Mouse (Mus musculus) neural tube, embryonic 11.5 days (tissue): Measurements from ENCODE around the gene Mon1a. TPM values are rescaled to one million over a fixed set of nuclear protein-coding genes. Genes with fewer than 3 reads are reported as not detected.

Experiments
- ATAC-seq: fragments of 200-750 bp; cut with Nextera tagmentation; 2 replicates; pipeline ENCODE4 v1.8.0; 2017; ENCODE audit warnings: moderate number of reproducible peaks, mild to moderate bottlenecking, moderate TSS enrichment, moderate library complexity; ENCODE audit not compliant: insufficient read depth, low FRiP score, low TSS enrichment
- DNase-seq: peaks from one replicate; pipeline ENCODE4 v3.0.0-alpha.2; 2015; ENCODE audit warnings: low spot score
- H3K27ac ChIP-seq: fragments of 300-500 bp; sonication (generic); 2 replicates; pipeline ENCODE4 v1.5.1; 2014; ENCODE audit warnings: low read depth, mild to moderate bottlenecking, low read length
- H3K27me3 ChIP-seq: fragments of 300-500 bp; sonication (generic); 2 replicates; pipeline ENCODE4 v1.6.1; 2014; ENCODE audit warnings: mild to moderate bottlenecking, low read length, mixed read lengths; ENCODE audit not compliant: control insufficient read depth, insufficient read depth
- H3K36me3 ChIP-seq: fragments of 300-500 bp; sonication (generic); 2 replicates; pipeline ENCODE4 v1.6.1; 2014; ENCODE audit warnings: mild to moderate bottlenecking, low read length, moderate library complexity, mixed read lengths; ENCODE audit not compliant: control insufficient read depth, insufficient read depth
- H3K4me1 ChIP-seq: fragments of 300-500 bp; sonication (generic); 2 replicates; pipeline ENCODE4 v1.6.1; 2014; ENCODE audit warnings: low read length, mixed read lengths; ENCODE audit not compliant: control insufficient read depth, insufficient read depth
- H3K4me2 ChIP-seq: fragments of 300-500 bp; sonication (generic); 2 replicates; pipeline ENCODE4 v1.6.1; 2014; ENCODE audit warnings: low read depth, mild to moderate bottlenecking, moderate library complexity
- H3K4me3 ChIP-seq: fragments of 300-500 bp; sonication (generic); 2 replicates; pipeline ENCODE4 v1.5.1; 2014; ENCODE audit warnings: low read depth, low read length
- H3K9ac ChIP-seq: fragments of 300-500 bp; sonication (generic); 2 replicates; pipeline ENCODE4 v1.6.1; 2014; ENCODE audit warnings: mild to moderate bottlenecking, low read length
- H3K9me3 ChIP-seq: fragments of 300-500 bp; sonication (generic); 2 replicates; pipeline ENCODE4 v1.6.1; 2016; ENCODE audit warnings: low read length; ENCODE audit not compliant: control insufficient read depth
- WGBS: fragments of 180-500 bp; shearing (Covaris S2); extraction: QIAGEN DNeasy Blood & Tissue Kit; methylation state at CpG from one replicate; pipeline ENCODE4 v1.1.7; 2014; 5-methylcytosine and 5-hydroxymethylcytosine counted together
- polyA plus RNA-seq: library from polyadenylated mRNA; unstranded; fragments of >200 nt; fragmentation: Nextera tagmentation; extraction: Ambion mirVana; gene quantifications from 2 replicates; pipeline ENCODE4 v1.2.1, GENCODE M21; 2014

Mon1a gene
- polyA plus RNA-seq, 1 experiment from 2014 or later: 19.2 TPM

DNA sequence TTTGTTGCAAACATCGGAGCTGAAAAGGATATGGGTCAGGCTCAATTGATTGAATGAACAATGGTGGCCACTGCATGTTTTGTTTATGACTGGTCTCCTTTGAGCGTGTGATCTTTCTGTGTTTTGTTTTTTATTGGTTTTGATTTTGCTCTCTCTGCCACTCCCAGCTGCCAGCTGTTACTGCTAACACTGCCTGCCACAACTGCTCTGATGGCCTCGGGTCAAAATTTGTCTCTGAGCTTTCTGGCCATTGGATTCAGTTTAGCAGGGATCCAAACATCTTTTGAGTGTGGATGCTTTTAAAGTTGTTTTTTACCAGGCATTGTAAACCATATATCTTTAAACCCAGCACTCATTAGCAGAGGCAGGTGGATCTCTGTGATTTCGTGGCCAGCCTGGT, 7.5 kb upstream of the Mon1a start:
- no peak overlapping the region for H3K9ac ChIP-seq
- ATAC-seq: no peak
- WGBS: 79% methylated on average over 4 of the region's 4 CpGs
- no peak for DNase-seq
- no peak overlapping the region for H3K4me2 ChIP-seq
- no peaks in the 10 kb centered on the region for H3K36me3 ChIP-seq
- H3K27me3 ChIP-seq: no peaks in the 10 kb centered on the region
- no peaks in the 10 kb centered on the region for H3K9me3 ChIP-seq
- H3K4me3 ChIP-seq: no peak overlapping the region
- no peak overlapping the region for H3K27ac ChIP-seq
- H3K4me1 ChIP-seq: no peaks in the 10 kb centered on the region

DNA sequence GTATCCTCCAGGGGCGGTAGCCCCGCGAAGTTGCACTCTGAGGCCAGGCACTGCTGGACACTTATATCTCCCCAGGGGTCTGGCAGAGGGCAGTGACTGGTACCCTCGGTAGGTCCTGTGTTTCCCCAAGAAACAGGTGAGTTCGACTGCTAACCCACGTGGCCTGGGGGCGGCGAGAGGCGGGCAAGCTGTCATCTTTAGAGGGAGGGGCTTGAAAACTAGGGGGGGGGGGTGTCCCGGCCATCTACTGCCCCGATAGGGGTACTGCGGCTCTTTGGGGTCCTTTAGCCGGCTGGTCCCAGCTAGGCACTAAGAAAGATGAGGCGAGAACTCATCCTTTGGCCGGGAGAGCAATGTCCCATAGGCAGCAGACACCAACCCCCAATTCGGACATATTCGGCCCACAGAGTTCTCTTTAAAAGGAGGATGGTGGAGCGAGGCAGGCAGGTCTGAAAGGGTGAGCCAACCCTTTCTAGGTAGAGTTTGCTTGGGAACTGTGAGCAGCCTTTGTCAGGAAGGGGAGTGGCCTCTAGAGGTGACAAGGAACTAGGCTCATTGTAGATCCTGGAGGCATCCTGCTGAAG, 408 bp downstream of the Mon1a start:
- Histone ChIP-seq H3K4me3 (peak overlapping the region; percentile 66), H3K9me3 (no peaks in the 10 kb centered on the region), H3K9ac (peak overlapping the region; percentile 52), H3K4me1 (peaks cover 4% of the 10 kb centered on the region; the same call in 1 of the 2 replicates), H3K4me2 (peak overlapping the region; percentile 64), H3K27me3 (0 out of 2 replicates have a peak, but pooled peaks cover 3% of the 10 kb centered on the region), H3K27ac (no peak overlapping the region), H3K36me3 (no peaks in the 10 kb centered on the region)
- under 1% methylated on average over 18 of the region's 18 CpGs for WGBS
- no peak for DNase-seq
- ATAC-seq: peak; percentile 79

DNA sequence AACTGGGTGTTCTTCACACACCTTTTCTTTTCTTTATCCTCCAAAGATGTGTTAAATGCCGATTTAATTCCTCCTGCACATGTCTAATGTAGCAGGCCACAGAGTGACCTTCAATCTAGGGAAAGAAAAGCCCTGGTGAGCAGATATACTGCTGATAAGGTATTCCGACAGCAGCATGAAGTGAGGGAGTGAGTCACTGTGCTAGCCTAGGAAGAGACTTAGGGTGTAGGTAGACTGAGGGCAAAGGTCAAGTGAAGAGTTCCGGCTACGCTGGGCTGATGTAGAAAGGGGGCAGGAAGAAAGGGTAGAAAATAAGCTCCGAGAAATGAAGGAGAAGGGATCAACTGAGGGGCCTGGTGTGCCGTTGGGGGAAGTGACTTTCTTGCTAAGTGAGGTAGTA, 2.3 kb downstream of the Mon1a start:
- WGBS: 90% methylated on average over 6 of the region's 6 CpGs
- Histone ChIP-seq H3K4me2 (no peak overlapping the region), H3K9me3 (no peaks in the 10 kb centered on the region), H3K27me3 (0 out of 2 replicates have a peak, but pooled peaks cover 3% of the 10 kb centered on the region), H3K4me3 (no peak overlapping the region), H3K36me3 (no peaks in the 10 kb centered on the region), H3K27ac (no peak overlapping the region), H3K9ac (no peak overlapping the region), H3K4me1 (peaks cover 4% of the 10 kb centered on the region; the same call in 1 of the 2 replicates)
- ATAC-seq: no peak
- no peak for DNase-seq

DNA sequence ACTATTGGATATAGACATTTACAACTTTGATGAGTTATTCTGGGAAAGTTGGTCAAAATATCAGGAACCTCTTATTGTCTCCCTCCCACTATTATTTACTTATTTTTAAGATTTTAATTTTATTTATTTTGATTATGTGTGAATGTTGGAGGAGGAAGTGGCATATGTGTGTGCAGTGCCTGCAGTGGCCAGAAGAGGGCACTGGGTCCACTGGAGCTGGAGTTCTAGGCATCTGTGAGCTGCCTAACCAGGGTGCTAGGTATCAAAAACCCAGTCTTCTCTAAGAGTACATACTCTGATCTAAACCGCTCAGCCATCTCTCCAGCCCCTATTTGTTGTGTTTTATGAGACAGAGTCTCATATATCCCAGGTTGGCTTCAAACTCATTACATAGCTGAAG, 3.1 kb downstream of the Mon1a start:
- Histone ChIP-seq H3K4me1 (peaks cover 4% of the 10 kb centered on the region; the same call in 1 of the 2 replicates), H3K27ac (no peak overlapping the region), H3K4me2 (no peak overlapping the region), H3K36me3 (no peaks in the 10 kb centered on the region), H3K9me3 (no peaks in the 10 kb centered on the region), H3K9ac (no peak overlapping the region), H3K4me3 (no peak overlapping the region), H3K27me3 (0 out of 2 replicates have a peak, but pooled peaks cover 3% of the 10 kb centered on the region)
- ATAC-seq (no peak), DNase-seq (no peak)
- 97% methylated on average over 1 of the region's 1 CpGs for WGBS

DNA sequence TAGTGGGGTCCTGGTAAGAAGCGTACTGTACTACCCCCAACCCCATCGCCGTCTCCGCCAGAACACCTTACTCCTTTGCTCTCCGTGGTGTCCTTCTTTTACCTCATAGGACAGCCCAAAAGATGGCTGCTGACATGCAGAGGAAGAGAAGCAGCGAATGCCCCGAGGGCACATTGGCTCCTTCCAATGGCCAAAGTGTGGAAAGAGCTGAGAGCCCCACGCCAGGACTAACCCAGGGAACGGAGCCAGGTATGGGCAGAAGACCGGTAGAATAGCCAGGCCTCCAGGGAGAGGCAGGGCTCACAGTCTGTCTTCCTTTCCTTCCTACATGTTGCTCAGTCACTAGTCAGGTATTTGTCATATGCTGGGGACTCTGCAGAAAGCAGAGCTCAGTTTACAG, 10.6 kb downstream of the Mon1a start:
- H3K36me3 ChIP-seq: no peaks in the 10 kb centered on the region; the same call in 1 of the 2 replicates
- WGBS: 86% methylated on average over 10 of the region's 10 CpGs

DNA sequence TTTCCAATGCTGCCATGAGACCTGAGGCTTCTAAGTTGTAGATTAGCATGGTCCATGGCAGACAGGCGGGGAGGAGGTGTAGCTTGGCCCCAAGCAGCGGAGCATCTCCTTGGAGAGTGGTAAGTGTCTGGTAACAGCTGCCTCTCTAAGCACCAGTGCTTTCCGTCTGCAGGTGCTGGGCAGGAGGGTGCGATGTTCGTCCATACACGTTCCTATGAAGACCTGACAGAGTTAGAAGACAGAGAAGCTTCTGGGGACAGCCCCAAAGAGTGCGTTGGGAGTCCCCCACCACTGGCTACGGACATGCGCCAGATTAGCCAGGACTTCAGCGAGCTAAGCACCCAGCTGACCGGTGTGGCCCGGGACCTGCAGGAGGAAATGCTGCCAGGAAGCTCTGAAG, 11.9 kb downstream of the Mon1a start:
- peaks cover 6% of the 10 kb centered on the region; the same call in 1 of the 2 replicates for H3K4me1 ChIP-seq
- H3K27ac ChIP-seq: no peak overlapping the region
- WGBS: 79% methylated on average over 12 of the region's 12 CpGs
- H3K4me2 ChIP-seq: no peak overlapping the region
- H3K27me3 ChIP-seq: peaks cover 16% of the 10 kb centered on the region
- ATAC-seq: no peak
- no peaks in the 10 kb centered on the region; the same call in 1 of the 2 replicates for H3K36me3 ChIP-seq
- no peak overlapping the region for H3K4me3 ChIP-seq
- no peak for DNase-seq
- H3K9ac ChIP-seq: no peak overlapping the region
- no peaks in the 10 kb centered on the region for H3K9me3 ChIP-seq

More for the DNA sequence above, 10.6 kb downstream of the Mon1a start:
- peaks cover 16% of the 10 kb centered on the region for H3K27me3 ChIP-seq
- DNase-seq: no peak
- peaks cover 6% of the 10 kb centered on the region; the same call in 1 of the 2 replicates for H3K4me1 ChIP-seq
- H3K27ac ChIP-seq: no peak overlapping the region
- H3K4me2 ChIP-seq: no peak overlapping the region
- H3K9ac ChIP-seq: no peak overlapping the region
- ATAC-seq: no peak
- H3K4me3 ChIP-seq: no peak overlapping the region
- no peaks in the 10 kb centered on the region for H3K9me3 ChIP-seq

DNA sequence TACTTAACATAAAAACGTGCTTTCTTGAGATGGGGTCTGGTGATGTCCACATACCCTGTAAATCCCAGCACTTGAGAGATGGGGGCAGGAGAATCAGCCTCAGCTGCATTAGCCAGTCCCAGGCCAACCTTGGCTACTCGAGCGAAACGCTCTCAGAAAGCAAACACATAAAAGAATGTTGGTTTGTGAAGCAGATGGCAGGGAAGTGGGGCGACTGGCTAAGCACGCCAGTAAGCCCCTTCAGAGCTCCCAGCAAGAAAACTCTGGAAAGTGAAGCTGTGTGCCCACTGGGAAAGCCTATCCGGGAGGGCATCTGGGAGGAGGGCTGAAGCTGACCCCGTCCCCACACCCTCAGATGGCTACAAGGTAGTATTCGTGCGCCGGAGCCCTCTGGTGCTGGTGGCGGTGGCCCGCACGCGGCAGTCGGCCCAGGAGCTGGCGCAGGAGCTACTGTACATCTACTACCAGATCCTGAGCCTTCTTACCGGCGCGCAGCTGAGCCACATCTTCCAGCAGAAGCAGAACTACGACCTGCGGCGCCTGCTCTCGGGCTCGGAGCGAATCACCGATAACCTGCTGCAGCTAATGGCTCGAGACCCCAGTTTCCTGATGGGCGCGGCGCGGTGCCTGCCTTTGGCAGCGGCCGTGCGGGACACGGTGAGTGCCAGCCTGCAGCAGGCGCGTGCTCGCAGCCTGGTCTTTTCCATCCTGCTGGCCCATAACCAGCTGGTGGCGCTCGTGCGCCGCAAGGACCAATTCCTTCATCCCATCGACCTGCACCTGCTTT, 13.1 kb downstream of the Mon1a start:
- Histone ChIP-seq H3K4me1 (peaks cover 6% of the 10 kb centered on the region; the same call in 1 of the 2 replicates), H3K4me3 (peak overlapping the region; percentile 24), H3K27me3 (peaks cover 16% of the 10 kb centered on the region), H3K9ac (peak overlapping the region; percentile 53), H3K27ac (no peak overlapping the region), H3K36me3 (no peaks in the 10 kb centered on the region; the same call in 1 of the 2 replicates), H3K4me2 (peak overlapping the region; percentile 52), H3K9me3 (no peaks in the 10 kb centered on the region)
- no peak for ATAC-seq
- WGBS: 3% methylated on average over 44 of the region's 44 CpGs
- peak; percentile 84 for DNase-seq

DNA sequence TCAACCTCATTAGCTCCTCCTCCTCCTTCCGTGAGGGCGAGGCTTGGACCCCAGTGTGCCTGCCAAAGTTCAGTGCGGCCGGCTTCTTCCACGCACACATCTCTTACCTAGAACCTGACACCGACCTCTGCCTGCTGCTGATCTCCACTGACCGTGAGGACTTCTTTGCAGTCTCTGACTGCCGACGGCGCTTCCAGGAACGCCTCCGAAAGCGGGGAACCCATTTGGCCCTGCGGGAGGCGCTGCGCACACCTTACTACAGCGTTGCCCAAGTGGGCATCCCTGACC, 13.6 kb downstream of the Mon1a start:
- H3K4me3 ChIP-seq: peak overlapping the region; percentile 24; the same call in 1 of the 2 replicates
- H3K4me2 ChIP-seq: peak overlapping the region; percentile 52
- no peak overlapping the region for H3K9ac ChIP-seq
- peaks cover 6% of the 10 kb centered on the region; the same call in 1 of the 2 replicates for H3K4me1 ChIP-seq
- no peak overlapping the region for H3K27ac ChIP-seq
- ATAC-seq (no peak), DNase-seq (no peak)
- peaks cover 16% of the 10 kb centered on the region for H3K27me3 ChIP-seq
- no peaks in the 10 kb centered on the region; the same call in 1 of the 2 replicates for H3K36me3 ChIP-seq
- H3K9me3 ChIP-seq: no peaks in the 10 kb centered on the region
- WGBS: 11% methylated on average over 17 of the region's 17 CpGs
